Mouse (Mus musculus): Measurements from ENCODE around the gene Nnmt. TPM values are rescaled to one million over a fixed set of nuclear protein-coding genes. Genes with fewer than 3 reads are reported as not detected.

Gene Nnmt
- polyA plus RNA-seq (2015; fragmentation: Nextera tagmentation; extraction: Ambion mirVana), result 0.35 and 0.58 TPM in 2 replicates

GRCm38 (mm10) chr9:48604939-48605598 is at the start of gene Nnmt:
TSS of gene Nnmt (minus strand) at chr9:48605153.
- no peaks in the 10 kb centered on the region for H3K9me3 ChIP-seq (replicated peaks)

GRCm38 (mm10) chr9:48654730-48655129 is 49.8 kb upstream of the Nnmt start:
- Histone ChIP-seq H3K9me3 (replicated peaks) (0 out of 2 replicates have a peak, but pooled peaks cover 5% of the 10 kb centered on the region), H3K4me1 (replicated peaks) (peaks cover 27% of the 10 kb centered on the region), H3K36me3 (no peaks in the 10 kb centered on the region), H3K9ac (no peak overlapping the region), H3K4me2 (peak overlapping the region; percentile 39), H3K27me3 (no peaks in the 10 kb centered on the region), H3K4me3 (replicated peaks) (peak overlapping the region; percentile 14; the same call in 1 of the 2 replicates), H3K27ac (no peak overlapping the region)
- WGBS (ENCODE audit: insufficient replicate concordance), result 10% methylated on average over 8 of the region's 8 CpGs
- no peak for DNase-seq
- ATAC-seq (ENCODE audit: low read depth), result no peak

More at GRCm38 (mm10) chr9:48604939-48605598, at the start of gene Nnmt:
- Histone ChIP-seq H3K36me3 (no peaks in the 10 kb centered on the region), H3K27me3 (no peaks in the 10 kb centered on the region), H3K4me3 (replicated peaks) (no peak within 1 kb of the TSS), H3K4me1 (replicated peaks) (no peaks in the 10 kb centered on the region), H3K9ac (no peak within 1 kb of the TSS), H3K27ac (no peak within 1 kb of the TSS), H3K4me2 (no peak within 1 kb of the TSS)
- ATAC-seq (ENCODE audit: low read depth), result no peak
- WGBS (ENCODE audit: insufficient replicate concordance), result 37% methylated on average over 8 of the region's 8 CpGs
- DNase-seq, result no peak

GRCm38 (mm10) chr9:48653399-48654070 is 48.6 kb upstream of the Nnmt start:
- no peak for DNase-seq
- H3K4me2 ChIP-seq, result no peak overlapping the region
- H3K9me3 ChIP-seq (replicated peaks), result no peaks in the 10 kb centered on the region
- H3K4me3 ChIP-seq (replicated peaks), result no peak overlapping the region
- no peak overlapping the region for H3K27ac ChIP-seq
- ATAC-seq (ENCODE audit: low read depth), result no peak
- peaks cover 39% of the 10 kb centered on the region for H3K4me1 ChIP-seq (replicated peaks)
- H3K9ac ChIP-seq, result no peak overlapping the region
- H3K27me3 ChIP-seq, result peaks cover 3% of the 10 kb centered on the region
- 63% methylated on average over 7 of the region's 7 CpGs for WGBS (ENCODE audit: insufficient replicate concordance)
- H3K36me3 ChIP-seq, result no peaks in the 10 kb centered on the region

- Histone ChIP-seq H3K9me3 (replicated peaks) (no peaks in the 10 kb centered on the region), H3K27ac (no peak overlapping the region), H3K4me2 (no peak overlapping the region), H3K27me3 (peaks cover 16% of the 10 kb centered on the region), H3K4me3 (replicated peaks) (no peak overlapping the region), H3K36me3 (no peaks in the 10 kb centered on the region), H3K9ac (no peak overlapping the region), H3K4me1 (replicated peaks) (peaks cover 44% of the 10 kb centered on the region)
- ATAC-seq (ENCODE audit: low read depth) (no peak), DNase-seq (no peak)
- 68% methylated on average over 4 of the region's 4 CpGs for WGBS (ENCODE audit: insufficient replicate concordance)
Measured at GRCm38 (mm10) chr9:48652026-48652425, 47.1 kb upstream of the Nnmt start.

GRCm38 (mm10) chr9:48650846-48651245 is 45.9 kb upstream of the Nnmt start:
- WGBS (ENCODE audit: insufficient replicate concordance), result 63% methylated on average over 2 of the region's 2 CpGs
- no peak for DNase-seq
- peaks cover 41% of the 10 kb centered on the region for H3K4me1 ChIP-seq (replicated peaks)
- no peak overlapping the region for H3K9ac ChIP-seq
- H3K9me3 ChIP-seq (replicated peaks), result no peaks in the 10 kb centered on the region
- no peak overlapping the region for H3K27ac ChIP-seq
- ATAC-seq (ENCODE audit: low read depth), result no peak
- peaks cover 16% of the 10 kb centered on the region for H3K27me3 ChIP-seq
- no peak overlapping the region for H3K4me3 ChIP-seq (replicated peaks)
- H3K4me2 ChIP-seq, result no peak overlapping the region
- no peaks in the 10 kb centered on the region for H3K36me3 ChIP-seq

GRCm38 (mm10) chr9:48649851-48650685 is 45.1 kb upstream of the Nnmt start:
- Histone ChIP-seq H3K4me2 (peak overlapping the region; percentile 80), H3K9ac (peak overlapping the region; percentile 53), H3K9me3 (replicated peaks) (no peaks in the 10 kb centered on the region), H3K27me3 (peaks cover 16% of the 10 kb centered on the region), H3K4me1 (replicated peaks) (peaks cover 33% of the 10 kb centered on the region), H3K27ac (no peak overlapping the region), H3K36me3 (no peaks in the 10 kb centered on the region), H3K4me3 (replicated peaks) (peak overlapping the region; percentile 48)
- DNase-seq (no peak), ATAC-seq (ENCODE audit: low read depth) (peak; percentile 29; the same call in 1 of the 2 replicates)
- 34% methylated on average over 17 of the region's 17 CpGs for WGBS (ENCODE audit: insufficient replicate concordance)

GRCm38 (mm10) chr9:48649098-48649766 is 44.3 kb upstream of the Nnmt start:
- no peaks in the 10 kb centered on the region for H3K36me3 ChIP-seq
- ATAC-seq (ENCODE audit: low read depth) (peak; percentile 80), DNase-seq (peak; percentile 37)
- H3K27me3 ChIP-seq, result peaks cover 16% of the 10 kb centered on the region
- peaks cover 4% of the 10 kb centered on the region for H3K9me3 ChIP-seq (replicated peaks)
- 2% methylated on average over 22 of the region's 22 CpGs for WGBS (ENCODE audit: insufficient replicate concordance)
- H3K27ac ChIP-seq, result peak overlapping the region; percentile 14; the same call in 1 of the 2 replicates
- H3K4me1 ChIP-seq (replicated peaks), result peaks cover 25% of the 10 kb centered on the region
- peak overlapping the region; percentile 48 for H3K4me3 ChIP-seq (replicated peaks)
- H3K9ac ChIP-seq, result peak overlapping the region; percentile 53
- peak overlapping the region; percentile 80 for H3K4me2 ChIP-seq

- Histone ChIP-seq H3K4me2 (peak overlapping the region; percentile 80), H3K9ac (no peak overlapping the region), H3K4me3 (replicated peaks) (0 out of 2 replicates have a peak overlapping the region, but pooled peaks have one; percentile 48), H3K9me3 (replicated peaks) (peaks cover 7% of the 10 kb centered on the region), H3K36me3 (no peaks in the 10 kb centered on the region), H3K27me3 (peaks cover 16% of the 10 kb centered on the region), H3K27ac (no peak overlapping the region), H3K4me1 (replicated peaks) (peaks cover 25% of the 10 kb centered on the region)
- no peak for DNase-seq
- peak; percentile 26; the same call in 1 of the 2 replicates for ATAC-seq (ENCODE audit: low read depth)
- WGBS (ENCODE audit: insufficient replicate concordance), result 53% methylated on average over 12 of the region's 12 CpGs
Measured at GRCm38 (mm10) chr9:48648285-48649097, 43.5 kb upstream of the Nnmt start.

GRCm38 (mm10) chr9:48647648-48648284 is 42.8 kb upstream of the Nnmt start:
- peaks cover 7% of the 10 kb centered on the region for H3K9me3 ChIP-seq (replicated peaks)
- no peak overlapping the region for H3K4me2 ChIP-seq
- H3K9ac ChIP-seq, result no peak overlapping the region
- peaks cover 25% of the 10 kb centered on the region for H3K4me1 ChIP-seq (replicated peaks)
- H3K27me3 ChIP-seq, result peaks cover 16% of the 10 kb centered on the region
- H3K4me3 ChIP-seq (replicated peaks), result no peak overlapping the region
- no peaks in the 10 kb centered on the region for H3K36me3 ChIP-seq
- H3K27ac ChIP-seq, result no peak overlapping the region
- no peak for ATAC-seq (ENCODE audit: low read depth)
- no peak for DNase-seq
- 55% methylated on average over 10 of the region's 10 CpGs for WGBS (ENCODE audit: insufficient replicate concordance)
